Mouse (Mus musculus) neural tube, embryonic 14.5 days (tissue): ENCODE results near the gene Rerg. TPM values are rescaled to one million over a fixed set of nuclear protein-coding genes. Genes with fewer than 3 reads are reported as not detected.

Source experiments
- ATAC-seq: fragments of 200-750 bp; cut with Nextera tagmentation; 2 replicates; pipeline ENCODE4 v1.8.0; 2017; ENCODE audit warnings: low read depth, mild to moderate bottlenecking, moderate TSS enrichment, moderate library complexity
- H3K27ac ChIP-seq: fragments of 300-500 bp; sonication (generic); 2 replicates; pipeline ENCODE4 v1.5.1; 2014; ENCODE audit warnings: low read depth, mild to moderate bottlenecking, control low read depth, low read length, moderate library complexity, mixed read lengths
- H3K27me3 ChIP-seq: fragments of 300-500 bp; sonication (generic); 2 replicates; pipeline ENCODE4 v1.6.1; 2014; ENCODE audit warnings: low read length; ENCODE audit not compliant: control insufficient read depth, insufficient read depth
- H3K36me3 ChIP-seq: fragments of 300-500 bp; sonication (generic); 2 replicates; pipeline ENCODE4 v1.6.1; 2014; ENCODE audit warnings: low read length, mixed read lengths; ENCODE audit not compliant: control insufficient read depth, insufficient read depth
- H3K4me1 ChIP-seq: fragments of 300-500 bp; sonication (generic); 2 replicates; pipeline ENCODE4 v1.6.1; 2014; ENCODE audit warnings: low read length; ENCODE audit not compliant: control insufficient read depth, insufficient read depth
- H3K4me2 ChIP-seq: fragments of 300-500 bp; sonication (generic); 2 replicates; pipeline ENCODE4 v1.6.1; 2014; ENCODE audit warnings: mild to moderate bottlenecking, low read depth, low read length, control low read depth
- H3K4me3 ChIP-seq: fragments of 300-500 bp; sonication (generic); 2 replicates; pipeline ENCODE4 v1.5.1; 2014; ENCODE audit warnings: low read depth, low read length, control low read depth, mixed read lengths
- H3K9ac ChIP-seq: fragments of 300-500 bp; sonication (generic); replicated peaks from 2 replicates; pipeline ENCODE4 v1.6.1; 2014; ENCODE audit warnings: low read depth, mild to moderate bottlenecking, control low read depth, low read length, mixed read lengths
- H3K9me3 ChIP-seq: fragments of 300-500 bp; sonication (generic); 2 replicates; pipeline ENCODE4 v1.6.1; 2016; ENCODE audit warnings: low read length; ENCODE audit not compliant: control insufficient read depth
- WGBS: fragments of 180-500 bp; shearing (Covaris S2); extraction: QIAGEN DNeasy Blood & Tissue Kit; methylation state at CpG from one replicate; pipeline ENCODE4 v1.1.7; 2014; 5-methylcytosine and 5-hydroxymethylcytosine counted together
- polyA plus RNA-seq: library from polyadenylated mRNA; unstranded; fragments of >200 nt; fragmentation: Nextera tagmentation; extraction: Ambion mirVana; gene quantifications from 2 replicates; pipeline ENCODE4 v1.2.1, GENCODE M21; 2014

The Rerg gene
- polyA plus RNA-seq, 1 experiment from 2014 or later, result 8.5 TPM

- H3K4me2 ChIP-seq, result no peak overlapping the region
- ATAC-seq, result no peak
These were observed 14.8 kb downstream of the Rerg start for GRCm38 (mm10) chr6:137155196-137156137.

GRCm38 (mm10) chr6:137153021-137153420 is 17.3 kb downstream of the Rerg start:
- ATAC-seq, result no peak
- Histone ChIP-seq H3K27ac (no peak overlapping the region), H3K4me1 (no peaks in the 10 kb centered on the region), H3K27me3 (no peaks in the 10 kb centered on the region), H3K4me3 (no peak overlapping the region), H3K9me3 (no peaks in the 10 kb centered on the region), H3K9ac (no peak overlapping the region), H3K36me3 (no peaks in the 10 kb centered on the region), H3K4me2 (no peak overlapping the region)
- 90% methylated on average over 14 of the region's 14 CpGs for WGBS

More at GRCm38 (mm10) chr6:137155196-137156137, 14.8 kb downstream of the Rerg start:
- H3K9ac ChIP-seq, result no peak overlapping the region
- no peak overlapping the region for H3K4me3 ChIP-seq
- H3K9me3 ChIP-seq, result no peaks in the 10 kb centered on the region
- no peak overlapping the region for H3K27ac ChIP-seq
- no peaks in the 10 kb centered on the region for H3K36me3 ChIP-seq
- WGBS, result 73% methylated on average over 26 of the region's 26 CpGs
- no peaks in the 10 kb centered on the region for H3K27me3 ChIP-seq
- H3K4me1 ChIP-seq, result no peaks in the 10 kb centered on the region

- Histone ChIP-seq H3K27ac (no peak overlapping the region), H3K9me3 (no peaks in the 10 kb centered on the region), H3K27me3 (no peaks in the 10 kb centered on the region), H3K9ac (no peak overlapping the region), H3K36me3 (no peaks in the 10 kb centered on the region), H3K4me3 (no peak overlapping the region), H3K4me2 (no peak overlapping the region), H3K4me1 (no peaks in the 10 kb centered on the region)
- WGBS, result 92% methylated on average over 2 of the region's 2 CpGs
- ATAC-seq, result no peak
These were observed 19.3 kb downstream of the Rerg start for GRCm38 (mm10) chr6:137151015-137151414.

GRCm38 (mm10) chr6:137149833-137150232 is 20.5 kb downstream of the Rerg start:
- Histone ChIP-seq H3K27ac (no peak overlapping the region), H3K9me3 (no peaks in the 10 kb centered on the region), H3K4me2 (no peak overlapping the region), H3K4me3 (no peak overlapping the region), H3K4me1 (no peaks in the 10 kb centered on the region), H3K27me3 (no peaks in the 10 kb centered on the region), H3K9ac (no peak overlapping the region), H3K36me3 (no peaks in the 10 kb centered on the region)
- no peak for ATAC-seq
- WGBS, result 89% methylated on average over 4 of the region's 4 CpGs

- Histone ChIP-seq H3K4me3 (no peak overlapping the region), H3K4me1 (no peaks in the 10 kb centered on the region), H3K27ac (no peak overlapping the region), H3K9ac (no peak overlapping the region), H3K4me2 (no peak overlapping the region), H3K27me3 (no peaks in the 10 kb centered on the region), H3K9me3 (no peaks in the 10 kb centered on the region), H3K36me3 (no peaks in the 10 kb centered on the region)
- 98% methylated on average over 2 of the region's 2 CpGs for WGBS
- no peak for ATAC-seq
These were observed 23.4 kb downstream of the Rerg start for GRCm38 (mm10) chr6:137146910-137147309.

GRCm38 (mm10) chr6:137145611-137146010 is 24.7 kb downstream of the Rerg start:
- H3K27me3 ChIP-seq, result no peaks in the 10 kb centered on the region
- no peaks in the 10 kb centered on the region for H3K36me3 ChIP-seq
- no peak overlapping the region for H3K9ac ChIP-seq
- 93% methylated on average over 11 of the region's 11 CpGs for WGBS
- no peak overlapping the region for H3K4me2 ChIP-seq
- H3K27ac ChIP-seq, result no peak overlapping the region
- H3K9me3 ChIP-seq, result no peaks in the 10 kb centered on the region
- no peak overlapping the region for H3K4me3 ChIP-seq
- ATAC-seq, result no peak
- H3K4me1 ChIP-seq, result no peaks in the 10 kb centered on the region

GRCm38 (mm10) chr6:137144958-137145535 is 25.2 kb downstream of the Rerg start:
- WGBS, result 61% methylated on average over 11 of the region's 11 CpGs

GRCm38 (mm10) chr6:137144526-137144840 is 25.8 kb downstream of the Rerg start:
- Histone ChIP-seq H3K9ac (no peak overlapping the region), H3K9me3 (no peaks in the 10 kb centered on the region), H3K36me3 (no peaks in the 10 kb centered on the region), H3K27ac (no peak overlapping the region), H3K4me1 (no peaks in the 10 kb centered on the region), H3K4me2 (no peak overlapping the region), H3K4me3 (no peak overlapping the region), H3K27me3 (no peaks in the 10 kb centered on the region)
- 87% methylated on average over 10 of the region's 10 CpGs for WGBS
- ATAC-seq, result no peak

More at GRCm38 (mm10) chr6:137144958-137145535, 25.2 kb downstream of the Rerg start:
- H3K4me3 ChIP-seq, result no peak overlapping the region
- no peak for ATAC-seq
- no peak overlapping the region for H3K9ac ChIP-seq
- no peaks in the 10 kb centered on the region for H3K36me3 ChIP-seq
- no peaks in the 10 kb centered on the region for H3K27me3 ChIP-seq
- H3K9me3 ChIP-seq, result no peaks in the 10 kb centered on the region
- no peaks in the 10 kb centered on the region for H3K4me1 ChIP-seq
- no peak overlapping the region for H3K4me2 ChIP-seq
- no peak overlapping the region for H3K27ac ChIP-seq

GRCm38 (mm10) chr6:137143818-137144525 is 26.3 kb downstream of the Rerg start:
- H3K9ac ChIP-seq, result no peak overlapping the region
- no peaks in the 10 kb centered on the region for H3K27me3 ChIP-seq
- no peaks in the 10 kb centered on the region for H3K9me3 ChIP-seq
- 85% methylated on average over 7 of the region's 7 CpGs for WGBS
- H3K4me1 ChIP-seq, result no peaks in the 10 kb centered on the region; the same call in 1 of the 2 replicates
- H3K4me2 ChIP-seq, result no peak overlapping the region
- no peaks in the 10 kb centered on the region for H3K36me3 ChIP-seq
- no peak overlapping the region for H3K27ac ChIP-seq
- H3K4me3 ChIP-seq, result no peak overlapping the region
- no peak for ATAC-seq
